Mouse (Mus musculus) adipocyte (in vitro differentiated cells): ENCODE results near the gene Krt90.

Experiments used
- DNase-seq: peaks from one replicate; pipeline ENCODE4 v3.0.0-alpha.2; 2016; ENCODE audit warnings: low spot score

The Krt90 gene

DNA sequence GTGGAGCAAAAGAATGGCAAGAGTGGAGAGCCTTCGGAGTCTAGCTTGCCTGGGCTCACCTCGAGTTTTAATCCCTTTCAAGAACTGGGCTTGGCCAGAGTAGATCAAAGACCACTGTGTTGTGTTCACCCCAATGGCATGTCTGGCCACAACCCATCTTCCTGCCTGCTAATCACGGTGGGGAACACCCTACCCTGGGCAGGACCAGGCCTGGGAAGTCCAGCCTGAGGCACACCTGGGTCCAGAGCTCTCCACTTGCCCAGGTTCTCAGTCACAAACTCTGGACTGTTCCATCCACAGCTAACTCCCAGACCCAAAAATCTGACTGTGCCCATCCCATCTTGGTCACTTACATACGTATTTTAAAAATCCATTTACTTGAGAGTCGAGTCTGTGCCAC is at the start of gene Krt90:
Gene Krt90 (minus strand): TSS at position 101 of the 400 bp plus-strand sequence.
- DNase-seq, result no peak

GRCm38 (mm10) chr15:101599123-101599522 is 36.4 kb upstream of the Krt90 start:
- DNase-seq, result no peak

DNA sequence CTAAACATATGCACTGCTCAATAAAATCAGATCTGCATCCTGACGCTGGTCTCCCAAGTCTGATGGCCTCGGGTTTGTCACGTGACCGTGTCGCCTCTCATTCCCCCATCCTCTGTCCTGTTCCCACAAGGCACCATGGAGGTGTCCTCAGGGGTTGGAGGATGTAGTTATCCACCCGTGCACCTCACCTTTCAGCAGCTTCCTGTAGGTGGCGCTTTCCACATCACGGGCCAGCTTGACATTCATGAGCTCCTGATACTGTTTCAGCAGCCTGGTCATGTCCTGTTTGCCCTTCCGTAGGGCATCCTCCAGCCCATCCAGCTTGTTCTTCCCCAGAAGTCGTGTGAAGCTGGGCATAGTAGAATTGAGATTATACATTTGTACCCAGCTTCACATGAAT is 25.5 kb upstream of the Krt90 start:
- no peak for DNase-seq

DNA sequence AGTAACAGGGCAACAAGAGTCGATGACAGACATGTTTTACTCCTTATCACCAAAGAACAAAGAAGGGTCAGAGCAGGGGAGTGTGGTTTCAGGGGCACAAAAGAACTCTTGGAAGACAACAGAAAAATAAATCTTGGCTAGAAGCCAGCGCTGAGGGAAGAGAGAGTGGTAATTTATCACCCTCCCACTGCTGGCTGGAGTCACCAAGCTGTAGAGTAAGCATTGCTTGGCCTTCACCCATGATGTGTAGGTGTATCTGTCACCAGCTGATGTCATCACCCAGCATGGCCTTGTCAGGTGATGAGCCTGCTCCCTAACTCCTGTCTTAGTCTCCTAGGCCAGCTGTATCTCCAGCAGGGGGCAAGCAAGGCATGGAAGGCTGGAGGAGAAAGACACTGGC is 21.7 kb upstream of the Krt90 start:
- DNase-seq, result no peak

- no peak for DNase-seq
These were observed 20.6 kb upstream of the Krt90 start for GRCm38 (mm10) chr15:101583211-101583965.

DNA sequence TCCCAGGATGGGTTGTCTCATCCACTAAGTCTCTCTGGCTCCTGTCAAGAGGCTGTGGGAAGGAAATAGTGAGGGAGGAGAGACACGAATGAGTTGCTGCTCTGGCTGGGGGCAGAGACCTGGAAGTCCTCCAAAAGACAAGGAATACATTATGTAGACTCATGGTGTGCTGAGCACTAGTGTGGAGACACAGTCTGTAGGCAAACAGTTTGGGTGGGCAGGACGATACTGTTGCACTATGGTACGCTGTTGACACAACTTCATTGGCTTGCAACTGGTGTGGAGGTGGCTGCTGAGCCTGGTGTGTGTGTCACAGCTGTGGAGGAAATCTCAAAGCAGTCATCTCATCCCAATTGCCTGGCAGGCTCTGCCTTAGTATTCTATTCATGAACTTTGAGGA is 19.0 kb upstream of the Krt90 start:
- DNase-seq, result no peak

DNA sequence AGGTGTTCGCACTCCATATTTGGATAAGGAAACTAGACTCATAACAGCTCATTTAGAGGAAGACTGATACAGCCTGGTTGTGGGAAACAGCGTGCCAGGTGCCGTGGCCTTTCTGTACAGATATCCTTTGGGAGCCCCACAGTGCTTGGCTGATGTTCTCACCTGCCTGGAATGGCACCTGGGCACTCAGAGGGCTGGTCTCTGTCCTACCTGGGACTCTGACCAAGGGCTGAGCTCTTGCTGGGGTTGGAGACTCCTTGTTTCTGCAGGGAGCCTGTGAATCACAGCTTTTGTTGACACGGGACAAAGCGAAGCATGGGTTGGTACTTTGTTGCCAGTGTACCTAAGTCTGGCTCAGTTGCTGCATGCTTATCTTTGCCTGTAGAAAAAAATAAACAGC is 12.8 kb upstream of the Krt90 start:
- DNase-seq, result no peak

DNA sequence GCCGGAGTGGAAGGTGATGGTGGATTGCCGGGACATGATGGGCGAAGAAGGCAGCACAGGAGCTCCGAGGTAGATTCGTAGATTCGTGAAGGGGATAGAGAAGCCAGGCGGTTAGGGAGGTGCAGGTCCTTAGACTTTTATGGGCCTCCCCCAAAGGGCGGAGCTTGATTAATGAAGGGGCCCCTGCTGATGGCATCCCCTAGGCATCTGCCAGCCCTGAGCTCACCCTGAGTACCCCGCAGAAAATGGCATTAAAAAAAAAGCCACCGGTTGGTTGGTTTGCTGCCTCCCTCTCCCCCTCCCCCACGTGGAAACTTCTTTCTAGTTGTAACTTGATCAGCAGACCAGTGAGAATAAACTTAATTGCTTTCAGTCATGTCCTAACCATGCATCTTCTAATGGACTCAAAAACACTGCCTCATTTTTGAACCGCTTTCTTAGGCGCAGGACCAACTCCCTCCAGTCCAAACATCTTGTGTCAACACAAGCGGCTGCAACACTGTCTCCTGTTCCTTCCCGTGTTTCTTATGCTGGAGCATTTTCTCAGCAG is 11.1 kb upstream of the Krt90 start, which contains the start of gene Krt75:
Gene Krt75 (minus strand): TSS at position 109 of the 550 bp plus-strand sequence.
- DNase-seq, result no peak

GRCm38 (mm10) chr15:101567780-101568179 is 5.0 kb upstream of the Krt90 start:
- no peak for DNase-seq

- no peak for DNase-seq
These were observed 4.6 kb downstream of the Krt90 start for GRCm38 (mm10) chr15:101558034-101558646.

GRCm38 (mm10) chr15:101553169-101553568 is 9.6 kb downstream of the Krt90 start:
- DNase-seq, result no peak

GRCm38 (mm10) chr15:101552188-101552587 is 10.6 kb downstream of the Krt90 start:
- DNase-seq, result no peak

DNA sequence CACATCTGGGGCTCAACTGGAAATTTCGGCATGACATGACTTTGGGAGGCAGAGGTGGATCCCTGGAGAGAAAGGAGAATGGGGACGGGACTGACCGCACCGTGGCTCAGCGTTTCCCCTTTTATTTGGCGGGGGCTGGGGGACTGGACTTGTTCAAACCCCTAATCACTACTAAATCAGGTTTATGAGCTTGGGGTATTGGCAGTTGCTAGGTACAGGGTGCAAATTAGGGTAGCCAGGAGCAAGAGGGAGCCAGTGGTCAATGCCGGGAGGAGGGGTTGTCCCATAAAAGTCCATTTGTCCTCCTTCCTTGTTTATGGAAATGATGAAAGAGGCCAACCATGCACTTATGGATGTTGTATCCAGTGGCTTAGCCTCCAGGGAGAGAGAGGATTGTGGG is 12.2 kb downstream of the Krt90 start, which contains the start of gene Krt82:
Gene Krt82 (minus strand): TSS at position 101 of the 400 bp plus-strand sequence.
- no peak for DNase-seq

- DNase-seq, result no peak
These were observed 18.3 kb downstream of the Krt90 start for GRCm38 (mm10) chr15:101544478-101544877.

DNA sequence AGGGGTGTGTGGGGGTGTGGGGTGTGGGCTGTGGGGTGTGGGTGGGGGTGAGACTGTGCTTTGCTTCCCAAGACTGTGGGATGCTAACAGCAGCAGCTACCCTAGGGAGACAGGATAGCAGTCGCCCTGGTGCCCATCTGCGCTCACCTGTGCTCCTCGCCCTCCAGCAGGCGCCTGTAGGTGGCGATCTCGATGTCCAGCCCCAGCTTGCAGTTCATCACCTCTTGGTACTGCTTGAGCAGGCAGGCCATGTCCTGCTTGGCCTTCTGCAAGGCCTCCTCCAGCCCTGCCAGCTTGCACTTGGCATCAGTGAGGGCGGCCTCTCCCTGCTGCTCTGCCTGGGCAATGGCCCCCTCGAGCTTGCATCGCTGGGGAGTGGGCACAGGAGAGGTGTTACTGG is 20.2 kb downstream of the Krt90 start:
- DNase-seq, result no peak

GRCm38 (mm10) chr15:101538580-101538900 is 24.2 kb downstream of the Krt90 start:
- no peak for DNase-seq

DNA sequence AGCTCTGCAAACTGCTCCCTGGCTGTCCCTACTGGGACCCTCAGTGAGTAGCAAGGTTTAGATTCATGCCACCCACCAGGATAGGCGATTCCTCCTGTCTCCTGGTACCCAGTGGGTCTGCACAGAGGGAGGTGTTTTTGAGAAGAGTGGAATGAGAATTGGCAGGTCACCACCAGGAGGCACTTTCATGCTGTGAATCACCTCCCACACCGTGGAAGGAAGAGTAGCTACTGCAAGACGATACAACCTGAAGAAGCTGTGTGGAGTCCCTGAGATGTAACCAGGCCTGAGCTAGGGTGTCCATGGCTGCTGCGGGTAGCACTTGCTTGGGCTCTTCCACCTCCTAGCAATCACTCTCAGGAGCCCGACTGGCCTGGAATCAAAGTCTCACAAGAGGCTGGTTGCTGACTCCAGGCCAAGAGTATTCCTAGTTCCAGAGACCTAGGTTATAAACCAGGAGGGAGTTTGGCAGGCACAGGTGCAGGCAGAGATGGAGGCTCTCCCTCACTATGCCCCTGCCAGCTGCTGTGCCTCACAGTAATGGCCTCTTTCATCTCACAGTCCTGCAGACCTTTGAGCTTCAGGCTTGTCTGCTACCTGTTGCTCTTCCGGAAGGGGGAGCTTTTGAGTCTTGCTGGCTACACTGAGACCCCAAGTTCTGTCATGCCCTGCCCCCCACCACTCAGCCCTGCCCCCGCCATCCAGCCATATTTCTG is 24.7 kb downstream of the Krt90 start:
- DNase-seq, result no peak

- DNase-seq, result no peak
These were observed 26.5 kb downstream of the Krt90 start for GRCm38 (mm10) chr15:101536054-101536850.

DNA sequence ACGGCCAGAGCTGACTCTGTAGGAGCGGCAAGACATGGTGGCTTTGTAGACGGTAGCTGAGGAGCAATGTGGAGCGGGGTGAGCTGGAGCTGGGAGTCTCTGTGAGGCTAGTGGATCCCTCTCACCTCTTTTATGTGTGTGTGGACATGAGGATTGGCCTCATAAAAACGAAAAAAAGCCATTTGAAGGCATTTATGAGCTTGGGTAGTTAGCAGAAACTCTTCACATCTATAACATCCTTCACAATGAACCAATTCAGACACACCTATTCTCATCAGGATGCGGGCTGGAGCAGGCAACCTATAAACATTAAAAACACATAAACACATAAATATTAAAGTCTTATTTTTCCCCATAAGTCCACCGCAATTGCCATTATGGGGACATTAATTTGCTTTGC is 30.0 kb downstream of the Krt90 start, which contains the start of gene Krt84:
Gene Krt84 (minus strand): TSS at position 101 of the 400 bp plus-strand sequence.
- no peak for DNase-seq

- no peak for DNase-seq
These were observed 40.1 kb downstream of the Krt90 start for GRCm38 (mm10) chr15:101522556-101523232.

DNA sequence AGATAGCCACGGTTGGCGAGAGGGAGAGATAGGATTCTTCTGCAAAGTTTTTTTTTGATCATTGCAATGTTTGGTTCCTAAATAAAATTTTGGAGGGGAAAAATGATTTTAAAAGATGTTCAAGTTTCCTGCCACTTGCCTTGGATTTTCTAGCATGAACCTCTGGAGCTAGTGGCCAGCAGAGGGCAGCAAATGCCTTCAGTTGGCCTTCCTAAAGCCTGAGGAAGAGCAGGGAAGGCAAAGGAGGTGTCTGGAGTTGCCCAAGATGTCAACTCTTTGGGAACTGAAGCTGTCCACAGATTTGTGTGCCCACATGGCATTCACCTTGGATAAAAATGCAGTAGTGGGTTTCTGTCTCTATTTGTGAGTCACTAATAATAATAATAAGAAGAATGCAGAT is 43.0 kb downstream of the Krt90 start:
- DNase-seq, result peak; percentile 88
